Mouse (Mus musculus): ENCODE data around the gene Osbpl5.

- TF ChIP-seq CTCF (IDR thresholded peaks at IDR 0.05; ENCODE audit: extremely low read depth, insufficient read length, insufficient replicate concordance, low read depth, low read length) (no peak), POLR2A (IDR thresholded peaks at IDR 0.05; ENCODE audit: low read depth, low read length) (no peak)
These were observed 62.2 kb downstream of the Osbpl5 start for GRCm38 (mm10) chr7:143694550-143694949.

All from small intestine, adult 2 months (tissue).